Mouse (Mus musculus): ENCODE measurements at regions not wholly inside any gene's neighbourhood (a gene's known extent, or its start where the extent isn't known, plus 50 kb on each side); places are given as distances from the start of the nearest gene placed in this dataset.

- DNase-seq, result peak; percentile 59 to 85
Observed at GRCm38 (mm10) chr12:71725713-71726336, 105.1 kb upstream of the Daam1 start.

- DNase-seq, result no peak
Observed at GRCm38 (mm10) chr12:71743345-71743744, 87.5 kb upstream of the Daam1 start.

- no peak for DNase-seq
Observed at GRCm38 (mm10) chr12:71746011-71746410, 84.9 kb upstream of the Daam1 start.

GRCm38 (mm10) chr12:71747386-71747785 is 83.5 kb upstream of the Daam1 start:
- no peak for DNase-seq

GRCm38 (mm10) chr12:71747831-71748368 is 83.0 kb upstream of the Daam1 start:
- peak; percentile 15 to 51 for DNase-seq

GRCm38 (mm10) chr12:71748731-71749130 is 82.1 kb upstream of the Daam1 start:
- DNase-seq, result peak; percentile 54 to 67

- DNase-seq, result no peak
Observed at GRCm38 (mm10) chr12:71749668-71750067, 81.2 kb upstream of the Daam1 start.

GRCm38 (mm10) chr12:71752741-71753260 is 78.1 kb upstream of the Daam1 start:
- DNase-seq, result no peak

GRCm38 (mm10) chr12:71753276-71753675 is 77.6 kb upstream of the Daam1 start:
- DNase-seq, result no peak

- no peak for DNase-seq
Observed at GRCm38 (mm10) chr12:71763194-71763593, 67.7 kb upstream of the Daam1 start.

- no peak for DNase-seq
Observed at GRCm38 (mm10) chr12:71766086-71766485, 64.8 kb upstream of the Daam1 start.

- DNase-seq, result no peak
Observed at GRCm38 (mm10) chr12:71766636-71767035, 64.2 kb upstream of the Daam1 start.

GRCm38 (mm10) chr12:71767896-71768295 is 63.0 kb upstream of the Daam1 start:
- DNase-seq, result no peak

- DNase-seq, result peak; percentile 73 to 88
Observed at GRCm38 (mm10) chr12:71768471-71768870, 62.4 kb upstream of the Daam1 start.

- DNase-seq, result no peak
Observed at GRCm38 (mm10) chr12:71768890-71769289, 62.0 kb upstream of the Daam1 start.

- no peak for DNase-seq
Observed at GRCm38 (mm10) chr12:71769302-71769701, 61.6 kb upstream of the Daam1 start.

GRCm38 (mm10) chr12:71773891-71774290 is 57.0 kb upstream of the Daam1 start:
- DNase-seq, result no peak

- DNase-seq, result no peak
Observed at GRCm38 (mm10) chr12:71775126-71775525, 55.8 kb upstream of the Daam1 start.

GRCm38 (mm10) chr12:71778137-71778536 is 52.7 kb upstream of the Daam1 start:
- DNase-seq, result peak; percentile 33 to 68

GRCm38 (mm10) chr12:71778948-71779347 is 51.9 kb upstream of the Daam1 start:
- DNase-seq, result no peak

- DNase-seq, result no peak
Observed at GRCm38 (mm10) chr12:71779418-71779817, 51.5 kb upstream of the Daam1 start.
